Mouse (Mus musculus): Measurements from ENCODE around the gene Btnl6. TPM values are rescaled to one million over a fixed set of nuclear protein-coding genes. Genes with fewer than 3 reads are reported as not detected.
"Not testable (repeated sequence)": the region's sequence is repeated elsewhere in the genome, so short reads cannot be mapped to it uniquely, and the experiment has no call there.

The Btnl6 gene
- polyA plus RNA-seq, 1 experiment from 2014 or later: not detected

DNA sequence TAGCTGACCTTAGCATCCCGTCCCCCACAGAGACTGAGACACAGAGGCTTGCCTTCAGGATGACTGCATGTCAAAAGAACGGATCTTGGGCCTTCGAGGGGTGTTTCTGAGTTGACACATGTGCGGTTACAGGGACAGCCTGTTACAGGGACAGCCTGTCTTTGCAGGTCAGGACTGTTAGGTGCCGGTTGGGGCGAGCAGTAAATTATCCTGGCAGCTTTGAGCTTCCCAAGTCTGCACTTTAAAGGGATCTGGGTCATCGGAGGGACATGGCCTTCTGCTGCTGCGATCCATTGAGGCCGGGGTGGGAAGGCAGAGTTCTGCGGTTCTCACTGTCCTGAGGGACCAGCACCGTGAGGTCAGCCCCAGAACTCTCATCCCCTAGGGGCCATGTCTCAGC is 40.3 kb upstream of the Btnl6 start:
- H3K9ac ChIP-seq (ENCODE audit: low read depth, low read length): no peak overlapping the region
- H3K27me3 ChIP-seq (ENCODE audit: control insufficient read depth, insufficient read depth, low read depth, low read length): no peaks in the 10 kb centered on the region
- no peak overlapping the region for H3K27ac ChIP-seq (ENCODE audit: low read length)
- no peaks in the 10 kb centered on the region for H3K4me1 ChIP-seq (ENCODE audit: control insufficient read depth, insufficient read depth, low read length)
- ATAC-seq: no peak
- H3K36me3 ChIP-seq (ENCODE audit: control insufficient read depth, insufficient read depth, low read length): no peaks in the 10 kb centered on the region
- no peaks in the 10 kb centered on the region for H3K9me3 ChIP-seq (replicated peaks; ENCODE audit: control insufficient read depth, low read length, poor library complexity, severe bottlenecking)
- no peak overlapping the region for H3K4me2 ChIP-seq (ENCODE audit: low read length)
- WGBS: 82% methylated on average over 11 of the region's 11 CpGs
- H3K4me3 ChIP-seq (ENCODE audit: low read depth, low read length): no peak overlapping the region

DNA sequence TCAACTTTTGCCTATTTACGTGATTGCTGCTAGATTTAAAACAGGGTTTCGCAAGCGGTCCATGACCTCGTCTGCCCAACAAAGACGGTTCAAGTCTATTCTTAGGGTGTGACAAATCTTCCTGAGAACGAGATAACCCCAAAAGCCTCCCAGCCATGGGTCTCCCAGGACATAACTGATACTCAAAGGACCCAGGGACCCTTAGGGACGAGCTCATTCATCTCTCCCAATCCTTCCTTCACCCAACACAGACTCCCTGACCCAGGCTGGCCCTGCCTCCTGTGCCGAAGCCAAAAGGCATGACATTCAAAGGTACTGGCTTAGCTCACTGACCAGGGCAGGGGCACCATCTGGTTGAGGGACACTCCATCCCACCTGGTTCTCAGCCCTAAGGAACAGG is 39.3 kb upstream of the Btnl6 start:
- Histone ChIP-seq H3K4me3 (ENCODE audit: low read depth, low read length) (no peak overlapping the region), H3K36me3 (ENCODE audit: control insufficient read depth, insufficient read depth, low read length) (no peaks in the 10 kb centered on the region), H3K9ac (ENCODE audit: low read depth, low read length) (no peak overlapping the region), H3K4me2 (ENCODE audit: low read length) (no peak overlapping the region), H3K27me3 (ENCODE audit: control insufficient read depth, insufficient read depth, low read depth, low read length) (no peaks in the 10 kb centered on the region), H3K4me1 (ENCODE audit: control insufficient read depth, insufficient read depth, low read length) (no peaks in the 10 kb centered on the region), H3K9me3 (replicated peaks; ENCODE audit: control insufficient read depth, low read length, poor library complexity, severe bottlenecking) (no peaks in the 10 kb centered on the region), H3K27ac (ENCODE audit: low read length) (no peak overlapping the region)
- no peak for ATAC-seq
- 87% methylated on average over 8 of the region's 8 CpGs for WGBS

DNA sequence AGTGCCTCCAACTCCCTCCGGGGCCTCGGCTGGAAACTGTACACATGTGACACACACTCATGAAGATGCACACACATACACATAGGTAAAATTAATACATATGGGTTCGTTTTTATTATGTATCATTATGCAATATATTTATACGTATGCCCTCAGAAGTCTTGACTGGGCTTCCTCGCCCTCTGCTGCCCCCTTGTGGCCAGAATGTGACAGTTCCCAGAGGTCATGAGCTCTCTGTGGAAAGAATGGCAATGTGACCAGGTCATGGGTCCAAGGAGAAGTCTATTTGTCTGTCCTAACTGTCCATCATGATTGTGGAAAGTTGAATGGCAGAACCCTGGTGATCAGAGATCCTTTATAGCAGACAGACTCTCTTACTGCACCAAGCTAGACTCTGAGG is 38.3 kb upstream of the Btnl6 start:
- no peaks in the 10 kb centered on the region for H3K36me3 ChIP-seq (ENCODE audit: control insufficient read depth, insufficient read depth, low read length)
- no peak overlapping the region for H3K27ac ChIP-seq (ENCODE audit: low read length)
- H3K9me3 ChIP-seq (replicated peaks; ENCODE audit: control insufficient read depth, low read length, poor library complexity, severe bottlenecking): no peaks in the 10 kb centered on the region
- H3K4me2 ChIP-seq (ENCODE audit: low read length): no peak overlapping the region
- no peak overlapping the region for H3K4me3 ChIP-seq (ENCODE audit: low read depth, low read length)
- 24% methylated on average over 5 of the region's 5 CpGs for WGBS
- no peaks in the 10 kb centered on the region for H3K27me3 ChIP-seq (ENCODE audit: control insufficient read depth, insufficient read depth, low read depth, low read length)
- no peaks in the 10 kb centered on the region for H3K4me1 ChIP-seq (ENCODE audit: control insufficient read depth, insufficient read depth, low read length)
- ATAC-seq: no peak
- no peak overlapping the region for H3K9ac ChIP-seq (ENCODE audit: low read depth, low read length)

DNA sequence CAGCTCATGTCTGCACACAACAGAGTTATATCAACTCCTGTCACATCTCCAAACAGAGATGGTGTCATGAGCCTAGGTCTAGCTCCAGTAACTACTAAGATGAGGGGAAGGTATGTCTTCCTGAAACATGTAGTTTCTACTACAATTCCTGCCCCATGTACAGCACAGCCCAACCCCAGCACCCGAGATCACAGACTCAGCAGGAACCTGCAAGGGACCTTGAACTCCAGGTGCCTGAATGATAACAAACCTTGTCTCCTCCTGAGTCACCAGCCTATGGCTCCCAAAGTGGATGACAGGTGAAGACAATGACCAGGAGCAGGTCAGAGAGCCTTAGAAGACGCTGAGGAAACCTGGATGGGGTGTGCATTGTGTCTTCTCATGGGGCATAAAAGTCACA is 32.7 kb upstream of the Btnl6 start:
- 78% methylated on average over 2 of the region's 2 CpGs for WGBS
- Histone ChIP-seq H3K4me1 (ENCODE audit: control insufficient read depth, insufficient read depth, low read length) (no peaks in the 10 kb centered on the region), H3K27ac (ENCODE audit: low read length) (no peak overlapping the region), H3K9ac (ENCODE audit: low read depth, low read length) (no peak overlapping the region), H3K4me2 (ENCODE audit: low read length) (no peak overlapping the region), H3K9me3 (replicated peaks; ENCODE audit: control insufficient read depth, low read length, poor library complexity, severe bottlenecking) (no peaks in the 10 kb centered on the region), H3K36me3 (ENCODE audit: control insufficient read depth, insufficient read depth, low read length) (no peaks in the 10 kb centered on the region), H3K4me3 (ENCODE audit: low read depth, low read length) (no peak overlapping the region), H3K27me3 (ENCODE audit: control insufficient read depth, insufficient read depth, low read depth, low read length) (no peaks in the 10 kb centered on the region)
- ATAC-seq: no peak

GRCm38 (mm10) chr17:34549156-34549555 is 32.0 kb upstream of the Btnl6 start:
- no peaks in the 10 kb centered on the region for H3K4me1 ChIP-seq (ENCODE audit: control insufficient read depth, insufficient read depth, low read length)
- H3K9me3 ChIP-seq (replicated peaks; ENCODE audit: control insufficient read depth, low read length, poor library complexity, severe bottlenecking): no peaks in the 10 kb centered on the region
- H3K4me2 ChIP-seq (ENCODE audit: low read length): no peak overlapping the region
- ATAC-seq: no peak
- H3K4me3 ChIP-seq (ENCODE audit: low read depth, low read length): no peak overlapping the region
- H3K9ac ChIP-seq (ENCODE audit: low read depth, low read length): no peak overlapping the region
- no peaks in the 10 kb centered on the region for H3K36me3 ChIP-seq (ENCODE audit: control insufficient read depth, insufficient read depth, low read length)
- no peaks in the 10 kb centered on the region for H3K27me3 ChIP-seq (ENCODE audit: control insufficient read depth, insufficient read depth, low read depth, low read length)
- 93% methylated on average over 3 of the region's 3 CpGs for WGBS
- H3K27ac ChIP-seq (ENCODE audit: low read length): no peak overlapping the region

DNA sequence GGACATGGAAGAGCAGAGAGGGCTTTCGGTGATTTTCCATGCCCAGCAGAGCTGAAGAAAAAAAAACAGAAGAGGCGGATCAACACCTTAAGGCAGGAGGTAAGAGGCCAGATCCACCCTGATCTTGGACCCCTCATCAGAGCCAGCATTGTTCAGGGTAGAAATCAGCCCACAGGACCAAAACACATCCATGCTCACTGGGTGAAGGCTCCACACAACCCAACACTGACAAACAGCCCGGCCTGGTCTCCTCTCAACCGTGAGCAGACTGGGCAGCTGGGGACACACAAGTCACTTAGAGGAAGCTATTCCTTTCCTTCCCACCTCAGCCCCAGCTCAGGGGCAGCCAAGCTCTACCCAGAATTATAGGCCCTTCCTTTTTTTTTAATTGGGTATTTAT is 30.4 kb upstream of the Btnl6 start:
- H3K36me3 ChIP-seq (ENCODE audit: control insufficient read depth, insufficient read depth, low read length): no peaks in the 10 kb centered on the region
- no peak overlapping the region for H3K27ac ChIP-seq (ENCODE audit: low read length)
- H3K4me1 ChIP-seq (ENCODE audit: control insufficient read depth, insufficient read depth, low read length): no peaks in the 10 kb centered on the region
- H3K9me3 ChIP-seq (replicated peaks; ENCODE audit: control insufficient read depth, low read length, poor library complexity, severe bottlenecking): no peaks in the 10 kb centered on the region
- H3K4me3 ChIP-seq (ENCODE audit: low read depth, low read length): no peak overlapping the region
- no peak overlapping the region for H3K4me2 ChIP-seq (ENCODE audit: low read length)
- H3K9ac ChIP-seq (ENCODE audit: low read depth, low read length): no peak overlapping the region
- ATAC-seq: no peak
- 97% methylated on average over 4 of the region's 4 CpGs for WGBS
- no peaks in the 10 kb centered on the region for H3K27me3 ChIP-seq (ENCODE audit: control insufficient read depth, insufficient read depth, low read depth, low read length)

- Histone ChIP-seq H3K9ac (ENCODE audit: low read depth, low read length) (no peak overlapping the region), H3K4me2 (ENCODE audit: low read length) (no peak overlapping the region), H3K36me3 (ENCODE audit: control insufficient read depth, insufficient read depth, low read length) (no peaks in the 10 kb centered on the region), H3K27me3 (ENCODE audit: control insufficient read depth, insufficient read depth, low read depth, low read length) (no peaks in the 10 kb centered on the region), H3K9me3 (replicated peaks; ENCODE audit: control insufficient read depth, low read length, poor library complexity, severe bottlenecking) (no peaks in the 10 kb centered on the region), H3K4me3 (ENCODE audit: low read depth, low read length) (no peak overlapping the region), H3K4me1 (ENCODE audit: control insufficient read depth, insufficient read depth, low read length) (no peaks in the 10 kb centered on the region), H3K27ac (ENCODE audit: low read length) (no peak overlapping the region)
- ATAC-seq: no peak
- WGBS: 100% methylated on average over 1 of the region's 1 CpGs
Observed at GRCm38 (mm10) chr17:34546797-34547196, 29.6 kb upstream of the Btnl6 start.

DNA sequence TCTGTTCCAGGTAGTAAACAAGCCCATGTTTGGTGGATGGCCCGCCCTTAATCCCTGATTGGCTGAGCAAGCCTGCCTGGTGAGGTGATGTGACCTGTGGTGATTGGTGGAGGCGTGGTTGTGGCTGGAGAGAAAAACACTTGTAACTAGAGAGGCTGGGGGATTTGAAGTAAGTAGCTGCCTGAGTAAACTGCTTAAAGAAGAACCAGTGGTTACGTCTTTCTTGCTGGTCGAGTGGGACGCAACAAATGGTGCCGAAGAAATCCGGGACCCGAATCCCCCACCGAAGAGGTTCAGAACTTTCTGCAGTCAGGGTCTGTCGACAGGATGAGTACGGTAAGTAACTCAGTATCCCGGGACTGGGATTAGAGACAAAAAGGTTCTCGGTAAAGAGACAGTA is 26.4 kb upstream of the Btnl6 start:
- H3K27ac ChIP-seq (ENCODE audit: low read length); H3K9ac ChIP-seq (ENCODE audit: low read depth, low read length); H3K4me2 ChIP-seq (ENCODE audit: low read length); H3K36me3 ChIP-seq (ENCODE audit: control insufficient read depth, insufficient read depth, low read length); H3K4me3 ChIP-seq (ENCODE audit: low read depth, low read length); H3K9me3 ChIP-seq (replicated peaks; ENCODE audit: control insufficient read depth, low read length, poor library complexity, severe bottlenecking); H3K4me1 ChIP-seq (ENCODE audit: control insufficient read depth, insufficient read depth, low read length); ATAC-seq; H3K27me3 ChIP-seq (ENCODE audit: control insufficient read depth, insufficient read depth, low read depth, low read length): not testable (repeated sequence)
- WGBS: 96% methylated on average over 12 of the region's 13 CpGs

- Histone ChIP-seq H3K4me3 (ENCODE audit: low read depth, low read length) (no peak overlapping the region), H3K27me3 (ENCODE audit: control insufficient read depth, insufficient read depth, low read depth, low read length) (no peaks in the 10 kb centered on the region), H3K4me1 (ENCODE audit: control insufficient read depth, insufficient read depth, low read length) (no peaks in the 10 kb centered on the region), H3K27ac (ENCODE audit: low read length) (no peak overlapping the region), H3K4me2 (ENCODE audit: low read length) (no peak overlapping the region), H3K9me3 (replicated peaks; ENCODE audit: control insufficient read depth, low read length, poor library complexity, severe bottlenecking) (no peaks in the 10 kb centered on the region), H3K36me3 (ENCODE audit: control insufficient read depth, insufficient read depth, low read length) (no peaks in the 10 kb centered on the region), H3K9ac (ENCODE audit: low read depth, low read length) (no peak overlapping the region)
- WGBS: 86% methylated on average over 3 of the region's 3 CpGs
- no peak for ATAC-seq
Observed at GRCm38 (mm10) chr17:34532671-34533070, 15.5 kb upstream of the Btnl6 start.

DNA sequence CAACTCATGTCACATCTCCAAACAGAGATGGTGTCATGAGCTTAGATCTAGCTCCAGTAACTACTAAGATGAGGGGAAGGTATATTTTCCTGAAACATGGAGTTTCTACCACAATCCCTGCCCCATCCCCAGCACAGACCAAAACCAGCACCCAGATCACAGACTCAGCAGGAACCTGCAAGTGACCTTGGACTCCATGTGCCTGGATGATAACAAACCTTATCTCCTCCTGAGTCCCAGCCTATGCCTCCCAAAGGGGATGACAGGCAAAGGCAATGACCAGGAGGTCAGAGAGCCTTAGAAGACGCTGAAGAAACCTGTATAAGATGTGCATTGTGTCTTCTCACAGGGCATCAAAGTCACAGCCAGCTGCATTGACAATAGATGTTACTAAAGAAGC is 1.8 kb upstream of the Btnl6 start:
- 76% methylated on average over 1 of the region's 1 CpGs for WGBS
- Histone ChIP-seq H3K4me1 (ENCODE audit: control insufficient read depth, insufficient read depth, low read length) (no peaks in the 10 kb centered on the region), H3K9me3 (replicated peaks; ENCODE audit: control insufficient read depth, low read length, poor library complexity, severe bottlenecking) (no peaks in the 10 kb centered on the region), H3K27me3 (ENCODE audit: control insufficient read depth, insufficient read depth, low read depth, low read length) (no peaks in the 10 kb centered on the region), H3K36me3 (ENCODE audit: control insufficient read depth, insufficient read depth, low read length) (no peaks in the 10 kb centered on the region), H3K4me2 (ENCODE audit: low read length) (no peak overlapping the region), H3K9ac (ENCODE audit: low read depth, low read length) (no peak overlapping the region), H3K27ac (ENCODE audit: low read length) (no peak overlapping the region), H3K4me3 (ENCODE audit: low read depth, low read length) (no peak overlapping the region)
- ATAC-seq: no peak
